Mouse (Mus musculus): ENCODE results near the gene Cln6.
"Not testable (repeated sequence)": the region's sequence is repeated elsewhere in the genome, so short reads cannot be mapped to it uniquely, and the experiment has no call there.

Gene Cln6

DNA sequence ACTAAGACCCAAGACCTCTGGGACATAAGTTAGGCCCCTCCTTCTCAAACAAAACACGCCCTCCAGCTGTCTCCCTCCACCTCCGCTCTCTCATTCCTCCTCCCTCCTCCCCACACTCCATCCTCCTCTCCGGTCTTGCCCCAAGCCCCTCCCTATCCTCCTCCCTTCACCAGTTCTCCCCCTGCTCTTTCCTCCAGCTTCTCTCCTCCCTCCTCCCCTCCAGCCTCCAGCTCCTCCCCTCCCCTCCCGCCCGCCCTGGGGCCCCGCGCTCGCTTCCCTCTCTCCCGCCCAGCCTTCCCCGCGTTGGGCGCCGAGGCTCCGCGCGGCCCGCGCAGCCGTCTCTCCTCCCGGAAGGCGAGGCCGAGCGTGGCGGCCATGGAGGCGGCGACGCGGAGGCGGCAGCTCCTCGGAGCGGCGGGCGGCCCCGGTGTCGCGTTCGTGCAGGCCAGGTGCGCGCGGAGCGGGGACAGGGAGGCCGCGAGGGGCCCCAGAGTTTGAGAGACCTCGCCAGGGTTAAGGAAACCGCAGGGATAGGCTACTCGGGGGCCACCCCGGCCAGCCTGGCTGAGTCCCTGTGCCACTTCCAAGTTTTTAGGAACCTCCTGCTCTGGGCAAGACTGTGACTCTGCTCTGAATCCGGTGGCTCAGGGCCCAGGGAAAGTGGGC is at the start of gene Cln6:
Cln6 (plus strand) TSS at position 280 of the 666 bp plus-strand sequence.
- DNase-seq (ENCODE audit: low spot score in 2 of 2), result peak; percentile 43 to 51

DNA sequence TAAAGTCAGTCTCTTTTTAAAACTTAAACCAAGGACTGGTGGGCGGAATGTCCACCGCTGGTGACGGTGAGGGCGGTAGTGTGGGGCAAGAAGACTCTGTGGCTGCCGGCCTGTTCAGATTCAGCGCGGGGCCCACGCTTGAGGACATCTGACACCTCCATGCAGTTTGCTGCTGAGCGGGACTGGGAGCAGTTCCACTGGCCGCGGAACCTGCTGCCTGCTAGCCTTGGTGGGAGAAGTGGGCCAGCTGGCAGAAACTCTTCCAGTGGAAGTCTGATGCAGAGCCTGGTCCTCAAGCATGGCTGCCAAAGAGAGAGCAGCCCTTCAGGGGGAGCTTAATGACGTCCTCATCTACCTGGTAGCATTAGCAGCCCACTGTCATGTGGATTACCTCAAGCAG is 48.7 kb upstream of the Cln6 start:
- DNase-seq (ENCODE audit: low spot score in 2 of 2), result no peak

DNA sequence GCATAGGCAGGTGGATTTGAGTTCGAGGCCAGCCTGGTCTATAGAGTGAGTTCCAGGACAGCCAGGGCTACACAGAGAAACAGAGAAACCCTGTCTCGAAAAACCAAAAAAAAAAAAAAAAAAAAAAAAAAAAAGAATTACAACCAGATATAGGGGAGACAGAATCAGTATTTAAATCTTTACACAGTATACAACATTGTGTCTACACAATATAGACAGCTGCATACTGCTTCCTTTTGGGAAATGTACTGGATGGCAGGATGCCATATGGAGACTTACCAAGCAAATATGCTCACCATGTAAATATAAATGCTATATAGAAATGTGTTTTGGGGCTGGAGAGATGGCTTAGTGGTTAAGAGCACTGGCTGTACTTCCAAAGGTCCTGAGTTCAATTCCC is 39.4 kb upstream of the Cln6 start:
- not testable (repeated sequence) for DNase-seq (ENCODE audit: low spot score in 2 of 2)

DNA sequence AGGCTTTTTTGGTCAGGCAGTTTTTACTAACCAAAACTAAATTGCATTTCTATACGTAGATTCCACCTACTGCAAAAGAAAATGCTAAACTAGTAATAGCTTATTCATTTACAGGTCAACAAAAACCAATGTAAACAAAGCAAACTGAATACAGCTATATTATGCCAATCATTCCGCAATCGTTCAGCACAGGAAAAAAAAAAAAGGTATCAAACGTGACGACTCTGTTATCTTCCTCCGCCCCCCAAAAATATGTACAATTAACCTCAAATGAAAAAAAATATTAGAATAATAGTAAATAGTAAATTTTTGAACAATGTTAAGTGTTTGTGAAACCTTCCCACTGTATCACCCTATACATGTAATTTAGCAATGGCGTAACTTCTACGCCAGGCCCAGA is 28.5 kb upstream of the Cln6 start:
- no peak for DNase-seq (ENCODE audit: low spot score in 2 of 2)

DNA sequence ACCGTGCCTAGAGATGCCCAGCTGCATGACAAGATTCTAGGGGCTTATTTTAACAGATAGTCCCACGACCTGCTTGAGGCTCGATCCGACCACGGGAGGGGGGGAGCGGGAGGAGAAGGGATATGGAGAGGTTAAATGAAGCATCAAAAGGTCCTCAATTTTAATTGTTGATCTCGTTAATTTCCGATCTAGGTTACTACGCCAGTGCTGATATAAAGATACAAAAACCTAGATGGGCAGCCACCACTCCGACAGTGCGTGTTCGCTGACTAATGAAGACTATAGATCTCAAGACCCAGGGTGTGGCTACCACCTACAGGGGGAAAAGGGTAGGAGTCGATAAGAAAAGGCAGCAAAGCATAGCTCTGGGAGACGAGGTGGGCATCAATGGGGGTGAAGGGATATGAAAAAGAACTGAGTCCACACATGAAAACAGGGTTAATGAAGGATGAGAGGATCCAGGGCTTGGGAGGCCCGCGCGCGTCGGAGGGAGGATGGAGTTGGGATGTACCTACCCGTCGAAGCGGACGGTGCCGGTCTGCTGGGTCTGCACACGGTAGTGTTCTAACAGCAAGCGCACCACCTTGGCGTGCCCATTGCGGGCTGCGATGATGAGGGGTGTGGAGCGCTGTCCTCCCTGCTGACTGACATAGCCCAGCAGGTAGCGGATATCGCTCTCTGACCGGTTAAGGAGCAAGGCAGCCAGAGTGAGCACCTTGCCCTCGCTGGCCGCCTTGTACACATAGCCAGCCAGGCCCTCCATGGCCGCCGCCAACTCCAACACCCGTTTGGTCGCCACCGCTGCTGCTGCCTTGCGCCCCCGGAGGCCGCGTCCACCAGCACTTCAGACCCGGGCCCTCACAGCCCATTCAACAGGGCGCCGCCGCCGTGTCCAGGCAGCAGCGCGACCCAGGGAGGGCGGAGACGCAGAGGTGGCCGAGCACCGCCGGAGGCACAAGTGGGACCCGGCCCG is 27.8 kb upstream of the Cln6 start:
- DNase-seq (ENCODE audit: low spot score in 2 of 2), result peak in 1 of 2 experiments; percentile 52

DNA sequence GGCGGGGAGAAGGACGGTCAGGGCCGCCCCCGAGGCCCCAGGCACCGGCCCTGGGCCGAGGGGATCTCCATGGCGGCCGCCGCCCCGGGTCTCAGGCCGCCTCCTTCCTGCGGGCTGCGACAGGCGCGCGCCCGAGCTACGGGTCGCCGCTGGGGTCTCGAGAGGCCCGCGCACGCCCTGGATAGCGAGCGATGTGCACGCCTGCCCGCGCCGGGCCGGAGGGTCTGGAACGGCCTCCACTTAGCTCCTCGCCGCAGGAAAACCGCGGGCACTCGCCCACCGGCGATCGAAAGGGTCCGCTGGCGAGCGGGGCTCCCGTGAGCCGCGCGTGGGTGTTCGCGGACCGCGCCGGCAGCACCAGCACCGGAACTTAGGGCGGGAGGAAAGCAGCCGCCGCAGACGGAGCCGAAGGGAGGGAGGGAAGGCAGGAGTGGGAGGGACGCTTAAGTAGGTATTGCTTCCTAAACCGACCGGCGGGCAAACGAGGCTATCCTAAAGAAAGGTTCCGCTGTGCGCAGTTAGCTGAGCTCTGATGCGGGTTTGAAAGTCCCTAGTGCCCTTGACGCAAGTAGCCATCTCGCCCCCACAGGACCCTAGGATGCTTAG is 27.0 kb upstream of the Cln6 start, which contains the start of gene Fem1b:
Fem1b (minus strand) TSS at position 419 of the 606 bp plus-strand sequence.
- peak; percentile 79 to 89 for DNase-seq (ENCODE audit: low spot score in 2 of 2)

DNA sequence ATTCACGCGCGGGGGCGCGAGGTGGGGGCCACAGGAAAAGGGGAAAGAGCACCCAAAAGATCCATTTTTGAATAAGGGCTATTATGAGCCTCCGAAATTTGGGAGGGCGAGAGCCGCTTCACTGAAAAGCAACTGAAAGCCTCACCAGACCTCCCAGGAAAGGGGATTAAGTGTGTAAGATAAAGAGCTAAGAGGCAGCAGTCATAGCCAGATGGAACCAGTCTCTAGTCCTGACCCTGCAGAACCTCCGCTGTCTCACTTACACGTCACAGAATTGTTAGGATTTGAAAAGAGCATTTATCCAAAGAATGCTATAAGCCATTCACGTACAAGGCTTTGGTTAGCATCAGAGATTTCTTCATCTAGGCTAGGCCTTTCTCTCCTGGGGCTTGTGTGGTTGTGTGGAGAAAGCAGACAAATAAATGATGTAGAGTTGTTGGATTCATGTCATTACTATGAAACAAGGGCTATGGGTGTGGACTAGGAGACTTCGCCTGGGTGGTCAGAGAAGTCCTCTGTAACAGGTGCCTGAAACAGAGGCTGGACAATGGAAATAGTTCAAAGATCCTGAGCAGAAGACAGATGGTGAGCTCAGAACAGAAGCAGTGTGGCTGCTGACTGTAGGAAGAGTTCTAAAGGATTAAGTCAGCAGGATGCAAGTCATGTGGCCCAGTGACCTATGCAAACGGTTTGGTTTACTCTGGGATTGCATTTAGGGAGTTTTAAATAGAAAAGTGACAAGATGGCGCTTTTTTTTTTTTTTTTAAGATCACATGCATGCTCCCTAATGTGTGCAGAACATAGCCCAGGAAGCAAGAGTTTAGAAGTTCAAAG is 26.2 kb upstream of the Cln6 start:
- DNase-seq (ENCODE audit: low spot score in 2 of 2), result no peak

DNA sequence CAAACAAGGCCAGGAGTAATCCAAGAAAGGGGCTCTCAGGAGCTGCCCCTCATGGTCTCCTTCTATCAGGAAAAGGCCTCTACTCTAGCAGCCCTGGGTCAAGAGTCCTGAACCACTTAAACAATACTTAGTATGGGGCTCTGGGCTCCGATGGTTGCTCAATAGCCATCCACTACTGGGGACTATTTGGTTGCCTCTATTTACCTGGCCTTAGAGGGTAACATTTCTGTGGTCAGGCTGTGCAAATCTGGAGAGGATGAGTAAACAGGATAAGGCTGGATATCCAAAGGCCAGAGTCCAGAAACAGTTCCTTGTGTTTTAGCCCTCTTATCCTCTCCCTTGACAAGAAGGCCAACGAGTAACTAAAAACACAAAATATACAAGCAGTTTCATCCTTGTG is 23.8 kb upstream of the Cln6 start:
- no peak for DNase-seq (ENCODE audit: low spot score in 2 of 2)

DNA sequence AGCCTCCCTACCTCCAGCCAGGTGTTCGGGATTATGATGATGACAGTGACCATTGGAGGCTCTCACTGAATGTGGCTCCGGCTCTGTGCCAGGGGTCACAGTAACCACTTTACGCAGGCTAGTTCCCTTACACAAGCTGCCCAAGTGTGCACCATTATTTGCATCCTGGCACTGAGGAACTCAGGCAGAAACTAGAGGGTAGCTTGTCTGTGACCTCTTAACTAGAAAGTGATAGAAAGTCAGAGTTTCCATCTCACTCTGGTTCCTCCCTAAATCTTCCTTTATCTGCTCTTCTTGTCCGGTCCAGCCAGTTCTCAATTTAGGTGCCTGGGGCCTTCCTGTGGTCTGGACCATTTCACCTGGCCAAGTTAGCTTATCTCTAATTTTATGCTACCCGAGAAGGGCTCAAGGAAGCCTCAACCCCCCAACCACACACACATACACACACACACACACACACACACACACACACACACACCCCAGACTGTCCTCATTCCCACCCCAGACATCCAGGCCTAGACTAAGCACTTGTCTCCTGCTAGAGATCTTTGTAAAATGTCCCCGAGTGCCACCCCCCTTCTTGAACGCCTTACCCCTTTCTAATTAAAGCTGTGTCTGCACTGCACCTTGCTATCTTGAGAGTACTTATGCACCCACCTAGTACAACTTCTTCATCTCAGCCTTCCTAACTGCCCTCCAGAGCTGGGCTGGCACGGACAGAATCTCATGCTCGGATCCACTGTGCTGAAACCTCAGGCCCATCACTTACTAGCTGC is 22.1 kb upstream of the Cln6 start:
- no peak for DNase-seq (ENCODE audit: low spot score in 2 of 2)

DNA sequence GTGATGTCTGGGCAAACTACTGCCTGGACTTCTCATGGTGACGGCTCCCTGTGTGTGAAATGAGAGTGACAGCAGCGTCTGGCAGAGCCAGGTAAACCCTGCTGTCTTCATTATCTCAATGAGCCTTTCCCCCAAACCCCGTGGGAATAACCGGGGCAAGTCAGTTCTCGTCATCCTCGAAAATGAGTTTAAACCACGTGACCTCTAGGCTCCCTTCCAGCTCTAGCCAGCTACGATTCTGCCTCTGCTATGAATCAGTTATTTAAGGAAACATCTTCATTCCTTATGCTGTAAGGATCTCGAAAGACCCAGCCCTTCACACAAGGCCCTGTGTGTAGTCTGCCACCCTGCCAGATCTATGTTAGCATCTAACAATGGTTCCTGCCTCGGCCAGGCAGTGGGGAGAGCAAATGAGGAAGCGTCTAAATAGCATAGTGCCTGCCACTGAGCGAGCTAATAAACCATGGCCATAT is 21.4 kb upstream of the Cln6 start:
- peak in 1 of 2 experiments; percentile 57 for DNase-seq (ENCODE audit: low spot score in 2 of 2)

DNA sequence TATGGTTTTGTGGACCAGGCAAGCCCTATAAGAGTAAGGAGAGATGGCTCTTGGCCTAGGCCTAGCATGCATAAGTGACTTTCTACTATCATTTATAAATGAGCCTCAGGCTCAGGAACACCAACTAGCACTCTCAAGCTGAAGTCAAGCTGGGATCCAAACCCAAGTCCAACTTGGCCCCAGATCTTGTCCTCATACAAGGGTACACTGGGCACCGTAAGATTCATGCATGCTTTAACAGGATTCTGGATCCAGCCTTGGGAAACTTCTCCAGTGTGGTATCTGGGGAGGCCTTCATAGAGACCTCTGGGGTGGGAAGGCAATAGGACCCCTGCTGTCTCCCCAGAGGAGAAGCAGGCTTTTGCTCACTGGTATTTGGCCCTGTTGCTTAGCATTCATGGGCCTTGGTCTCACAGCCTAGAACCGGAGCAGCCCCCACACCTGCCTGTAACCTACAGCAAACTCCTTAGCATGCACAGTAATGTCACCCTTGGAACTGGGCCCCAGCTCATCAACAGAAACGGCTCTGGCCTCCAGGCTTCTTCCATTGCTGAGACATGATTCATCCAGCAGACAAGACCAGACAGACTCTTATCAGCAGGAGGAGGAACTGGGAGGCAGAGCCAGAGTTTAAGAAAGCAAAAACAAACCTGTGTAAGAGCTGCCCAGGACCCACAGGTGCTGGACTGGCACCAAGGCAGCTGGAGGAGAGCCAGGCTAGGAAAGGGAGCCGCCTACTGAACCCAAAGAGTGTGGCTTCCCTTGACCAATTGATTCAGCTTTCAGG is 20.6 kb upstream of the Cln6 start:
- DNase-seq (ENCODE audit: low spot score in 2 of 2), result no peak

DNA sequence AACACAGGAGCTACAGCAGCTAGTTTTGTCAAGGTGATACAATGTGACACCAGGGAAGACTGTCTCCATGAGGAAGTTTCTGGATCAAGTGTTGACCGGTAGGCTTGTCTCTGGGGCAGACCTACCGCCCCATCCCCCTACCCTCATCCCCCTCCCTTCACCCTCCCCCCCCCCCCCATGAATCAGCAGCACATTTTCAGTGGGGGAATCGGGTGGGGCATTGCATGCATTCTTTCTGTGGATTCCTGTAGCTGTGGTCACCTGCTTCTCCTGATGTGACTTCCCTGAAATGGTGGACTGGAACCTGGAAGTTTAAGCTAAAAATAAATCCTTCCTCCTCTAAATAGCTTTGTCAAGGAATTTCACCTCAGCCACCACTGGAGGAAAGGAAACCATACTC is 19.1 kb upstream of the Cln6 start:
- no peak for DNase-seq (ENCODE audit: low spot score in 2 of 2)

DNA sequence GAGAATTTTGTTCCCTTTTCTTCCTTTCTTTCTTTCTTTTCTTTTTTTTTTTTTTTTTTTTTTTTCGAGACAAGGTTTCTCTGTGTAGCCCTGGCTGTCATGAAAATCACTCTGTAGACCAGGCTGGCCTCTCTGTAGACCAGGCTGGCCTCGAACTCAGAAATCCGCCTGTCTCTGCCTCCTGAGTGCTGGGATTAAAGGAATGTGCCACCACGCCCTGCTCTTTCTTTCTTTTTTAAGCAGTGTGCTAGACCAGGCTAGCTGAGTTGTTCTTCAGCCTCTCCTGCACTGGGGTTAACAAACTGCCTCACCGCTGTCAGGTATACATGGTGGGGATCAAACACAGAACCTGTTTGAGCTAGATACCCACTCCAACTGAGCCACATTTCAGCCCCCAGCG is 18.7 kb upstream of the Cln6 start:
- not testable (repeated sequence) for DNase-seq (ENCODE audit: low spot score in 2 of 2)

DNA sequence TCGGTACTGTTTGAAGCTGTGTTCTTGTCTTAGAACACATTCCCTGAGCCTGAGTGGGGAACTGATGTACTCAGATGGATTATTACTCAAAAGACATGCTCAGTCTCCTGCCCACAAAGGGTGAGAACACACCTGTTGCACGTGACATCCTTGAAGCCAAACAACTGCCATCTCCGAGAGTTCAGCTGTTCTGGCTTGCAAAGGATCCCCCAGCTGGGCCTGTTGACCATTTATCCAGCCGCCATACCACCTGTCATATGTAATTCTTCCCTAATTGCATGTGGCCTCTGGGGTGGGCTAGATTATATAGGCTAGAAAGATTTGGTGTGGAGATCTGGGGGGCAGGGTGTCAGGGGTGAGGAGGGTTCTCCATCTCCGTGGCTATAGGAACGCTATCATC is 17.8 kb upstream of the Cln6 start:
- no peak for DNase-seq (ENCODE audit: low spot score in 2 of 2)

DNA sequence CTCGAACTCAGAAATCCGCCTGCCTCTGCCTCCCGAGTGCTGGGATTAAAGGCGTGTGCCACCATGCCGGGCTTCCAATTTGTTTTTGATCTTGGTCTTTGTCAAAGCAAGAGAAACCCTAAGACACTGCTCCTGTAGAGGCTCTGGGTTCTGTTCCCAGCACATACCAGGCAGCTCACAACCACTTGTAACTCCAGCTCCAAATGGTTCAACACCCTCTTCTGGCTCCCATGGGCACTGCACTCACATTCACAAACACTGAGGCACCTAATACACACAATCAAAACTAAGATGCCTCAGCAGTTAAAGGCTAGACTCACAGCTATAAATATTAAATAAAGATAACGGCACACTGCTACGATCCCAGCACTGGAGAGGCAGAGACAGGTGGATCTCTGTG is 16.8 kb upstream of the Cln6 start:
- no peak for DNase-seq (ENCODE audit: low spot score in 2 of 2)

DNA sequence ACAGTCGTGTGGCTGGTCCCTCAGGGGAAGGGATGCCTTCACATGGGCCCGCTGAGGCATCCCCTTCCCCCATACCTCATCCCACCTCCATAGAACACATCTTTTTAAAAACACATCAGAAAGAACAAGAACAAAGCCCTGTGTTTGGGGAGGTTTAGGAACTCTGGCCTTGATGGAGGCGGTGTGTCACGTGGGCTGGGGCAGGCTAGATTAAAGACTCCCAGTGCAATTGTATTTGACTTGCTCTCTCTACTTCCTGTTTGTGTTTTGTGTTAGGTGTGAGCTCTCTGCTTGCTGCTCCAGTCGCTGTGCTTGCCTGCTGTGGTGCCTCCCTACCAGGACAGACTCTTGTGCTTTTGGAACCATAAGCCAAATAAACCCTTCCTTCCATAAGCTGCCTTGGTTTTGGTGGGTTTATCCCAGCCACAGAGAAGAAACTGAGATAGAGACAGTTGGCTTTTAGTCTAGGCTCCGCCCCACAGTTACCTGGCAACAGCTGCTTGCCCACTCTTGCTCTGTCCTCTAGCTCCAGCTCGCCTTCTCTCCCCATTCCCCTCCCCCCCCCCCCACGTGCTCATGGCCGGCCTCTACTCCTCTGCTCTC is 12.7 kb upstream of the Cln6 start:
- no peak for DNase-seq (ENCODE audit: low spot score in 2 of 2)

DNA sequence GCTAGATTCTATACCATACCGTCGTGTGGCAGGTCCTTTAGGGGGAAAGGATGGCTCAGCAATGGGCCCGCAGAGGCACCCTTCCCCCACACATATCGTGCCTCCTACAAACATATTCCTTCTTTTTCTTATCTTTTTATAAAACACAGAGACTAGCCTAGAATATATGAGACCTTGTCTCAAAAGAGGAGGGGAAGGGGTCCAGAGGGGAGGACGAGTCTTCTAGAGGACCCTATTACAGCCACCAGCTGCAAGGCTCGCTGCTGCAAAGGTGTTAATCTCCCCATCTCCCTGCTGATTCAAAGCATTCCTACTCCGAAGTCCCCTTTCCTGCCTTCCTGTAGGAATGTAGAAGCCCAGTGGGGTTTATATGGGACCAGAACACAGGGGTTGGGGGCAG is 12.1 kb upstream of the Cln6 start:
- DNase-seq (ENCODE audit: low spot score in 2 of 2), result no peak

DNA sequence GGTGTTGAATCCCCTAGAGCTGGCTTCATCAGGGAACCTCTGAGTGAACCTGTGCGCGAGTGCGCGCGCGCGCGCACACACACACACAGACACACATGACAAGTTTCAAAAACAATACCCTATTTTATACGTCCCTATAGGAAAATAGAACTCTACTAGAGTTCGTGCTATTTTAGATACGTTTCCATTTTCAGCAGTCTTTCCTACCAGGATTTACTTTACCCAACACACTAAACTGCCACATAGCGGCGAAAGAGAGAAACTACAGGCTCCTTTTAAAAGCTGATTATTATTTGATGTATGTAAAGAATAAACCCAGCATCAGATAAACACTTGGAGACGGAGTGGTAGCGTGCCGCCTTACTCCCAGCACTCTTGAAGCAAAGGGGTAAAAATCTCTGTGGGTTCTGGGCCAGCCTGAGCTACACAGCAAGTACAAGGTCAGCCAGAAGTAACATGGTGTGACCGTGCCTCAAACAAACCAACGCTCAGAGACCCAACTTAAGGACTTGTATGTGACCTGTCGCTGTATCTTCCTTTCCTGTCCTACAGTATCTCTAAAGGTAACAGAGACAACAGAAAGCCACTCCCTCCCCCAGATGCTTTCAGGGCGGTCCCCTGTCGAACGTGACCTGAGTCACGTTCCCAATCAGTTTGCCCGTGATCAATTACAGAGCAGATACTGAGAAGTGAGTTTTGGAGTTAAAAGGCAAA is 10.5 kb upstream of the Cln6 start:
- DNase-seq (ENCODE audit: low spot score in 2 of 2), result peak in 1 of 2 experiments; percentile 45

DNA sequence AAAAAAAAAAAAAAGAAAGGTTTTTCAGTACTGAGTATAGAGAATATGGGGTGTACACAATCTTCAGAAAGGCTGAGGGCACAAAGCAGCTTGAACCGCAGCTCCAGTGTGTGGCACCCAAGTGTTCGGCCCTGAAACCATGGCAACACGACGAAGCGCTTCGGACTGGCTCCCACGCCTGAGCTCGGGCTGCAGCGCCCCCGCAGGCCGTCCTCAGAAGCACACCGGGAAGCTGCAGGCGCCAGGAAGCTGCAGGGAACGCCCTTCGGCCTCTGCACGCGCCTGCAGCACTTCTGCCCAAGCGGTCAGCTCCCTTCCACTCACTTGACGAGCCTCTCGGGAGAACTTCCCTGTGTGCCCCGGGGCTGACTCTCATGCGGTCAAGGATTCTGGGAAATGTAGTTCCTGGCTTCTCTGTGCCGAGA is 9.9 kb upstream of the Cln6 start:
- DNase-seq (ENCODE audit: low spot score in 2 of 2), result peak; percentile 89 to 95

All from left cerebral cortex, adult 9 months (tissue).